Mouse (Mus musculus) liver, embryonic 16.5 days (tissue): Measurements from ENCODE around the gene Ttll4. TPM values are rescaled to one million over a fixed set of nuclear protein-coding genes. Genes with fewer than 3 reads are reported as not detected.
A peak's percentile ranks its signal among the peaks of the same experiment; 100 is the strongest.

Experiments used
- ATAC-seq: fragments of 200-750 bp; cut with Nextera tagmentation; 2 replicates; pipeline ENCODE4 v1.8.0; 2017; ENCODE audit warnings: low read depth, mild to moderate bottlenecking, moderate number of reproducible peaks, moderate library complexity
- H3K27ac ChIP-seq: fragments of 300-500 bp; sonication (generic); 2 replicates; pipeline ENCODE4 v1.5.1; 2014; ENCODE audit warnings: mild to moderate bottlenecking, low read length
- H3K27me3 ChIP-seq: fragments of 300-500 bp; sonication (generic); 2 replicates; pipeline ENCODE4 v1.6.1; 2014; ENCODE audit warnings: low read depth, low read length, mixed read lengths; ENCODE audit not compliant: control insufficient read depth, insufficient read depth
- H3K36me3 ChIP-seq: fragments of 300-500 bp; sonication (generic); 2 replicates; pipeline ENCODE4 v1.6.1; 2014; ENCODE audit warnings: mild to moderate bottlenecking; ENCODE audit not compliant: control insufficient read depth, insufficient read depth
- H3K4me1 ChIP-seq: fragments of 300-500 bp; sonication (generic); 2 replicates; pipeline ENCODE4 v1.6.1; 2014; ENCODE audit warnings: low read depth, low read length, mixed read lengths; ENCODE audit not compliant: control insufficient read depth
- H3K4me2 ChIP-seq: fragments of 300-500 bp; sonication (generic); 2 replicates; pipeline ENCODE4 v1.6.1; 2014; ENCODE audit warnings: low read depth, low read length, mixed read lengths
- H3K4me3 ChIP-seq: fragments of 300-500 bp; sonication (generic); 2 replicates; pipeline ENCODE4 v1.5.1; 2014; ENCODE audit warnings: low read depth, mild to moderate bottlenecking, low read length
- H3K9ac ChIP-seq: fragments of 300-500 bp; sonication (generic); 2 replicates; pipeline ENCODE4 v1.6.1; 2014; ENCODE audit warnings: low read depth, low read length
- H3K9me3 ChIP-seq: fragments of 300-500 bp; sonication (generic); replicated peaks from 2 replicates; pipeline ENCODE4 v1.6.1; 2016; ENCODE audit warnings: low read length; ENCODE audit not compliant: control insufficient read depth
- WGBS: fragments of 180-500 bp; shearing (Covaris S2); extraction: QIAGEN DNeasy Blood & Tissue Kit; methylation state at CpG from one replicate; pipeline ENCODE4 v1.1.7; 2014; ENCODE audit not compliant: insufficient replicate concordance; 5-methylcytosine and 5-hydroxymethylcytosine counted together
- polyA plus RNA-seq: library from polyadenylated mRNA; unstranded; fragments of >200 nt; fragmentation: Nextera tagmentation; extraction: Ambion mirVana; gene quantifications from 2 replicates; pipeline ENCODE4 v1.2.1, GENCODE M21; 2015

The Ttll4 gene
- polyA plus RNA-seq, 1 experiment from 2014 or later, result 4.6 TPM

- Histone ChIP-seq H3K9ac (no peak overlapping the region), H3K27ac (peak overlapping the region; percentile 58), H3K36me3 (peaks cover 10% of the 10 kb centered on the region; the same call in 1 of the 2 replicates), H3K4me3 (no peak overlapping the region), H3K9me3 (no peaks in the 10 kb centered on the region), H3K27me3 (no peaks in the 10 kb centered on the region), H3K4me1 (no peaks in the 10 kb centered on the region; the same call in 1 of the 2 replicates), H3K4me2 (no peak overlapping the region)
- 20% methylated on average over 1 of the region's 1 CpGs for WGBS
- peak; percentile 82 for ATAC-seq
Observed at GRCm38 (mm10) chr1:74698791-74699190, 37.2 kb downstream of the Ttll4 start.

DNA sequence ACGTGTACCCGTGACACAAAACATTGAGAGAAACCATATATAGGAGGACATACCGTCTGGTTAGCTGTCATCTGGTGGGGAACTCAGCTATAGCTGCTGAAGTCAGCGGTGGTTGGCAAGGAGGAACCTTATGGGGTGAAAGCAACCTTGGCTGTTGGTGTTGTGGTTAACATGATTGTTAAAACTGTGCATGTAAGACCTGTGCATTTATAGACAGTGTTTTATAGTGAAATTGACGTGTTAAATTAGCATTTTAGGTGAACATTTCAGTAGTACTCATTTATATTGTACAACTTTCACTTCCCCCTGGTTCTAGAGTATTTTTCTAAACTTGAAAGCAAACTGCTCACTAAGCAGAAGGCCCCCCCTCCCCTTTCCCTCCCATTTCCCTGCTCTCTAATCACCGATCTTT, 40.6 kb downstream of the Ttll4 start:
- WGBS, result 67% methylated on average over 6 of the region's 6 CpGs
- Histone ChIP-seq H3K9me3 (no peaks in the 10 kb centered on the region), H3K36me3 (peaks cover under 1% of the 10 kb centered on the region; the same call in 1 of the 2 replicates), H3K4me3 (no peak overlapping the region), H3K4me2 (no peak overlapping the region), H3K9ac (no peak overlapping the region), H3K4me1 (no peaks in the 10 kb centered on the region; the same call in 1 of the 2 replicates), H3K27ac (no peak overlapping the region), H3K27me3 (no peaks in the 10 kb centered on the region)
- no peak for ATAC-seq

GRCm38 (mm10) chr1:74704156-74704555, 42.6 kb downstream of the Ttll4 start:
- no peaks in the 10 kb centered on the region for H3K36me3 ChIP-seq
- no peaks in the 10 kb centered on the region for H3K27me3 ChIP-seq
- H3K9me3 ChIP-seq, result no peaks in the 10 kb centered on the region
- ATAC-seq, result no peak
- H3K4me2 ChIP-seq, result no peak overlapping the region
- no peak overlapping the region for H3K9ac ChIP-seq
- no peak overlapping the region for H3K4me3 ChIP-seq
- WGBS, result 65% methylated on average over 3 of the region's 3 CpGs
- no peaks in the 10 kb centered on the region for H3K4me1 ChIP-seq
- no peak overlapping the region for H3K27ac ChIP-seq

DNA sequence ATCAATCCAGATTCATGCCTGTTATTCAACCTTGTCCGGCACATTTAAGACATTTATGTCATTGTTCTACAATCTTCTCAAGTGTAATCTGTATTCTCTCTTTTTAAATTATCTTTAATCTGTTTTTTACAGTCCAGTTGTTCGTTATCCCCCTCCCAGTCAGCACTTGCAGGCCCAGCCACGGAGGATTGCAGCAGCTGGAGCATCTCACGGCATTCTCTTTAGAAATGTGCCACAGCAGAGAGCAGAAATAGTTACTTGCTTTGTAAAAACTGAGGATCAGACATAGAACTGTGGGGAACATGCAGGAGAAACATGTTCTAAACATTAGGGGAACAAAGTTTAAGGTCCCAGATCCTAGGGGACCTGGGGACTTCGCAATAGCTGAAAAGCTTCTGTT, 43.5 kb downstream of the Ttll4 start:
- no peak overlapping the region for H3K27ac ChIP-seq
- no peaks in the 10 kb centered on the region for H3K27me3 ChIP-seq
- ATAC-seq, result no peak
- no peaks in the 10 kb centered on the region for H3K9me3 ChIP-seq
- no peak overlapping the region for H3K4me3 ChIP-seq
- 66% methylated on average over 5 of the region's 5 CpGs for WGBS
- no peak overlapping the region for H3K9ac ChIP-seq
- no peak overlapping the region for H3K4me2 ChIP-seq
- no peaks in the 10 kb centered on the region for H3K36me3 ChIP-seq
- H3K4me1 ChIP-seq, result no peaks in the 10 kb centered on the region

- Histone ChIP-seq H3K4me2 (no peak overlapping the region), H3K27ac (no peak overlapping the region), H3K36me3 (no peaks in the 10 kb centered on the region), H3K4me3 (no peak overlapping the region), H3K27me3 (peaks cover 11% of the 10 kb centered on the region), H3K9ac (no peak overlapping the region), H3K4me1 (no peaks in the 10 kb centered on the region), H3K9me3 (no peaks in the 10 kb centered on the region)
- WGBS, result 39% methylated on average over 6 of the region's 6 CpGs
- ATAC-seq, result no peak
Observed at GRCm38 (mm10) chr1:74709566-74709965, 48.0 kb downstream of the Ttll4 start.

DNA sequence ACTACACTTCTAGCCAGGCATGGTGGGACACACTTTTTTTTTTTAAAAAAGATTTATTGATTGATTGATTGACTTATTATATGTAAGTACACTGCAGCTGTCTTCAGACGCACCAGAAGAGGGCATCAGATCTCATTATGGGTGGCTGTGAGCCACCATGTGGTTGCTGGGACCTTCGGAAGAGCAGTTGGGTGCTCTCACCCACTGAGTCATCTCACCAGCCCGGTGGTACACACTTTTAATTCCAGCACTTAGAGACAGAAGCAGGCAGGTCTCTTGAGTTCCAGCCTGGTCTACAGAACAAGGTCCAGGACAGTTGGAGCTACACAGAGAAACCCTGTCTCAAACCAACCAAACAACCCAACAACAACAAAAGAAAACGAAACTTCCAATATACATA, 50.5 kb downstream of the Ttll4 start:
- peak overlapping the region; percentile 65; the same call in 1 of the 2 replicates for H3K4me2 ChIP-seq
- no peaks in the 10 kb centered on the region for H3K4me1 ChIP-seq
- H3K4me3 ChIP-seq, result no peak overlapping the region
- no peaks in the 10 kb centered on the region for H3K9me3 ChIP-seq
- H3K36me3 ChIP-seq, result no peaks in the 10 kb centered on the region
- H3K27ac ChIP-seq, result no peak overlapping the region; the same call in 1 of the 2 replicates
- H3K9ac ChIP-seq, result no peak overlapping the region
- peaks cover 11% of the 10 kb centered on the region for H3K27me3 ChIP-seq
- ATAC-seq, result no peak
- WGBS, result 44% methylated on average over 4 of the region's 4 CpGs

- H3K27me3 ChIP-seq, result peaks cover 11% of the 10 kb centered on the region
- H3K27ac ChIP-seq, result no peak overlapping the region; the same call in 1 of the 2 replicates
- H3K9me3 ChIP-seq, result no peaks in the 10 kb centered on the region
- H3K4me1 ChIP-seq, result no peaks in the 10 kb centered on the region
- no peaks in the 10 kb centered on the region for H3K36me3 ChIP-seq
- no peak overlapping the region for H3K9ac ChIP-seq
- WGBS, result 22% methylated on average over 5 of the region's 5 CpGs
- H3K4me2 ChIP-seq, result peak overlapping the region; percentile 65
- peak; percentile 67; the same call in 1 of the 2 replicates for ATAC-seq
- H3K4me3 ChIP-seq, result peak overlapping the region; percentile 55
Observed at GRCm38 (mm10) chr1:74712461-74713098, 51.0 kb downstream of the Ttll4 start.

DNA sequence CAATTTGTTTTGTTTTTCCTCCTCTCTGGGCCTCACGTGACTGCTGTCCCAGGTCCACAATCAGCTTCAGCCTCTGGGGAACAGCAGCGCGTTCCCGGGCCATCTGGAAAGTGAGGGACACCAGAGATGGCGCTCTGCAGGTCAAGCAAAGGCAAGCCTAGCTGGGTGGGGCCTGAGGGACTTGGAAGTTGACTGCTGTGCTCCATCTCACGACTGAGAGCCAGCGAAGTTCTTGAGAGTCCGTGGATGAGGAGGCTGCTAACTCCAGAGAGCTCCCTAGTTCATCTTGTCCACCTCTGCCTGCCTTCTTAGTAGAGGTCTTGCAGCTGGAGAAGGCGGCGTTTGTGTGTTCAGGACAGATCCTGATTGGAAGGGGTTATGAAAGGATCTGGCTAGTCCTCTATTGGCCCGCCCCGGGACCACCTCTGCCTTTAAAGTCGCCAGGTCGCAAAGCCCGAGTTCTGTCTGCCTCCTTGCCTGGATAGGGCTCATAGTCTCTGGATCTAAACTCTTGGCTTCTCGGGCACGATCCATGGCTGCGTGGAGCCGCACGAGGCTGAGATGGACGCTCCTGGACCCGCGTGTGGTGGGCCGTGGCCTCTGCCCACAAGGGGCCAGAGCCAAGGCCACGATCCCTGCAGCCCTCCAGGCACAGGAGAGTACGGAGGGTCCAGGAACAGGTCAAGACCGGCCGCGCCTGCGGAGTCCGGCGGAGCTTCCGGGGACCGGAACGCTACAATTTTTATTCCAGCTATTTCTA, 51.7 kb downstream of the Ttll4 start, which contains the start of gene Cyp27a1:
Gene Cyp27a1, plus strand, starts transcription at position 476 of the 760 bp plus-strand sequence.
- 5% methylated on average over 35 of the region's 35 CpGs for WGBS
- no peaks in the 10 kb centered on the region for H3K4me1 ChIP-seq
- H3K36me3 ChIP-seq, result no peaks in the 10 kb centered on the region
- H3K4me3 ChIP-seq, result peak within 1 kb of the TSS; percentile 55
- peak; percentile 76 for ATAC-seq
- peaks cover 11% of the 10 kb centered on the region for H3K27me3 ChIP-seq
- peak within 1 kb of the TSS; percentile 65 for H3K4me2 ChIP-seq
- no peaks in the 10 kb centered on the region for H3K9me3 ChIP-seq
- peak within 1 kb of the TSS; percentile 55 for H3K9ac ChIP-seq
- H3K27ac ChIP-seq, result peak within 1 kb of the TSS; percentile 1; the same call in 1 of the 2 replicates
